ENCODE assay signal across 16 mouse cellular contexts in the genomic region with DNA sequence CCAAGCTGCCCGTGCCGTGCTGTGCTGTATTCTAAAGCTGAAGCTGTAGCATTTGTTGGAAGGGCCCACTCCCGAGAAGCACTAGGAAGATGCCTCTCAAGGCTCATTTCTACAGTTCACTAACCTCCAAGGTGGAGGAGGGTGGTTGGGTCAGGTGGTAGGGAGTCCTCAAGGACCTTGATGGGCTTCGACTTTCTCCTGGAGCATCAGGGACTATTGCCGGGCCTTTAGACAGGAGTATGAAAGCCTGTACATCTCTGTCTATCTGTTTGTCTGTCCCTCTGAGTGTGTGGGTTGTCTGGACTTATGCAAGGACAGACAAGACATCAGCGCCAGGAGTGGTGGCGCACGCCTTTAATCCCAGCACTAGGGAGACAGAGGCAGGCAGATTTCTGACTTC.
"Had no signal": no experiment of that assay in that cellular context is flagged by ENCODE, and none has a peak within 500 bp of the region (broad histone marks: within the 10 kb centered on the region; RNA-seq: fewer than 3 reads in every experiment).

No protein-coding gene starts in this region.

- H3K9me3 ChIP-seq: neural tube, embryonic 13.5 days; neural tube, embryonic 15.5 days; stomach, embryonic 15.5 days had no signal

- H3K36me3 ChIP-seq: neural tube, embryonic 13.5 days; neural tube, embryonic 15.5 days; stomach, embryonic 15.5 days had no signal

- H3K9ac ChIP-seq: neural tube, embryonic 13.5 days; neural tube, embryonic 15.5 days; stomach, embryonic 15.5 days had no signal

- H3K4me2 ChIP-seq: neural tube, embryonic 13.5 days; neural tube, embryonic 15.5 days; stomach, embryonic 15.5 days had no signal

- H3K27me3 ChIP-seq: neural tube, embryonic 13.5 days; neural tube, embryonic 15.5 days; stomach, embryonic 15.5 days had no signal

- H3K4me3 ChIP-seq: neural tube, embryonic 13.5 days; neural tube, embryonic 15.5 days; stomach, embryonic 15.5 days had no signal

- DNase-seq: retina, postnatal 1 day; right cerebral cortex, adult 18-20 months; right cerebral cortex, postnatal 14 days; right cerebral cortex, postnatal 25 days; right cerebral cortex, postnatal 4 days; spleen, adult 18-20 months; thymus, adult 18-20 months; thymus, adult 2 months; thymus, postnatal 14 days; thymus, postnatal 25 days; thymus, postnatal 36 days; thymus, postnatal 4 days had no signal

- H3K27ac ChIP-seq: neural tube, embryonic 13.5 days; neural tube, embryonic 15.5 days; stomach, embryonic 15.5 days; stomach, postnatal 0 days had no signal

- H3K4me1 ChIP-seq: stomach, embryonic 15.5 days had no signal
